Mouse (Mus musculus): ENCODE data around the gene Ttc16. TPM values are rescaled to one million over a fixed set of nuclear protein-coding genes. Genes with fewer than 3 reads are reported as not detected.

Gene Ttc16
- polyA plus RNA-seq, 1 experiment from 2014 or later = 0.22 TPM

DNA sequence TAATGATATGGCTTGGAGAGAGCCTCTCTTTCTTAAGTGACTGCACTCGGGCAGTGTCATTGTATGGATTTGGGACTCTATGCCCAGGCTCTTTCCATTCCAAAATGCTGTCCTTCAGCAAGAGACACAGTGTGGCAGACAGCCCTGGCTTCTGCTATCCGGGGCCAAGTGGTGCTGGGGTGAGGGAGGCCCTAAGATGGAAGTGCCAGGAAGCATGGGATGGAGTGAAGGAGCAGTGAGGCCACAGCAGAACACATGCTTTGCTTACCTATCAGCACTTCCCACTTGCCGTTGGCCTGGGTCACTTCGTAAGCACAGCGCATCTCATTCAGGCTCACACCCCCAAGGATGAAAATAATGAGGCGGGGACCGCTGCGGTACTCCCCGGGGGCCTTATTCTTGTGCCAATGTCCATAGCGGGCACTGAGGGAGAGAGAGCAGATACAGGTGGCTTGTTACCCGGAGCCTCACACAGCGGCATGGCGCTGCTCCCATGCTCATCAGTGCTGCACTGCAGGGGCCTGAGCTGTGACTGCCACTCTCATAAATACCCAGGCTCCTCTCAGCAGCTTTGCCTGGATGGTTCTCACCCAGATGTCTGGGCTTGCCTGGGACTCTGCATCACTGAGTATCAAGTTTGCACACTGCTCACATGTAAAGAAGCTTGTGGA, 20.4 kb upstream of the Ttc16 start:
- H3K27ac ChIP-seq (replicated peaks in 1 of 2; ENCODE audit: control insufficient read depth in 1 of 2, insufficient read depth in 1 of 2, low read depth in 2 of 2, low read length in 2 of 2) = no peak overlapping the region
- peaks cover 13 to 26% of the 10 kb centered on the region in 2 experiments for H3K4me1 ChIP-seq (ENCODE audit: control insufficient read depth in 2 of 2, insufficient read depth in 2 of 2, low read length in 2 of 2)
- H3K36me3 ChIP-seq (ENCODE audit: control insufficient read depth, insufficient read depth, low read length) = peaks cover 64% of the 10 kb centered on the region
- 79% methylated on average over 13 of the region's 13 CpGs for WGBS
- no peak overlapping the region for H3K4me2 ChIP-seq (ENCODE audit: low read length)
- no peak overlapping the region for H3K4me3 ChIP-seq (ENCODE audit: control insufficient read depth in 1 of 2, insufficient read depth in 1 of 2, low read depth in 1 of 2, low read length in 2 of 2)
- no peak for ATAC-seq (ENCODE audit: insufficient number of reproducible peaks, insufficient read depth, low FRiP score, low read depth)
- no peak overlapping the region for H3K9ac ChIP-seq (ENCODE audit: low read length)
- no peaks in the 10 kb centered on the region for H3K27me3 ChIP-seq (ENCODE audit: control insufficient read depth, insufficient read depth, low read length)
- no peaks in the 10 kb centered on the region for H3K9me3 ChIP-seq (ENCODE audit: control insufficient read depth, low read length)

DNA sequence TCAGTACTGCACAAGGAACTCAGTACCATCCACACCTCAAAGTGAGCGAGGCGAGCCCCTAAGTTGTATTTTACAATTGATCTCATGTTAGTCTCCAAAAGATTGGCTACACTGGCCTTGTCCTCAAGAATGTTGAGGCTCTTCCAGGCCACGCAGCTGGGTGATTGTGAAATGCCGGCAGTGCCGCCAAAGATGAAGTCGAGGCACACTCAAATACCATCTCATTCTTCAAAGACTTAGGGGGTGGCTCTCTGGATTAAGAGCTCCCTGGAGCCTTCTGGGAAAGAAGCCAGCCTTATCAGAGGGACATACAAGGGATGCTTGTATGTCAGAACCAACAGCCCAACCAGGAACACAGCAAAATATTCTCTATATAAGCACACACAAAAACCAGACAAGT, 15.9 kb upstream of the Ttc16 start:
- 0 out of 2 replicates have a peak, but pooled peaks have one; percentile 14 for ATAC-seq (ENCODE audit: insufficient number of reproducible peaks, insufficient read depth, low FRiP score, low read depth)
- no peak overlapping the region for H3K27ac ChIP-seq (replicated peaks in 1 of 2; ENCODE audit: control insufficient read depth in 1 of 2, insufficient read depth in 1 of 2, low read depth in 2 of 2, low read length in 2 of 2)
- 0 out of 4 replicates have a peak, but pooled peaks cover 3 to 7% of the 10 kb centered on the region in 2 experiments for H3K4me1 ChIP-seq (ENCODE audit: control insufficient read depth in 2 of 2, insufficient read depth in 2 of 2, low read length in 2 of 2)
- no peak overlapping the region for H3K4me3 ChIP-seq (ENCODE audit: control insufficient read depth in 1 of 2, insufficient read depth in 1 of 2, low read depth in 1 of 2, low read length in 2 of 2)
- no peak overlapping the region for H3K9ac ChIP-seq (ENCODE audit: low read length)
- H3K4me2 ChIP-seq (ENCODE audit: low read length) = no peak overlapping the region
- H3K9me3 ChIP-seq (ENCODE audit: control insufficient read depth, low read length) = no peaks in the 10 kb centered on the region
- peaks cover 29% of the 10 kb centered on the region for H3K36me3 ChIP-seq (ENCODE audit: control insufficient read depth, insufficient read depth, low read length)
- 54% methylated on average over 6 of the region's 6 CpGs for WGBS
- H3K27me3 ChIP-seq (ENCODE audit: control insufficient read depth, insufficient read depth, low read length) = no peaks in the 10 kb centered on the region

DNA sequence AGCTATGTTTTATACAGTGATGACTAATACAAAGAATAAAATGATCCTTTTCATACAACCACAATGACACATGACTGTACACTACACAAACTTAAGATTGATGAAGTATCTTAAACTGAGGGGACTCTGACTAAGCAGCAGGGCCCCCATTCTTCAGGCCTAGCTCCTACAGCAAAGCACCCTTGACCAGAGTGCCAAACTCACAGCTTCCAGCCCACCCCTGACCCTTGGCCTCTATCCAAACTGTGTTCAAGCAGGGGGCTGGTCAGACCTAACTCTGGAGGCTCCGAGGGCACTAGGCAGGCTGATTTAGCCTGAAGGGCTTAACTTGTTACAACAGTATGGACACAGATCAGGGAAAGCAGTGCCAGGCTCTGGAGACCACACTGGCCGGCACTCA, 13.1 kb upstream of the Ttc16 start:
- H3K4me1 ChIP-seq (ENCODE audit: control insufficient read depth in 2 of 2, insufficient read depth in 2 of 2, low read length in 2 of 2) = peaks cover 6 to 11% of the 10 kb centered on the region in 2 experiments; a peak in 3 of 4 replicates
- 30% methylated on average over 2 of the region's 2 CpGs for WGBS
- H3K9me3 ChIP-seq (ENCODE audit: control insufficient read depth, low read length) = no peaks in the 10 kb centered on the region
- H3K27ac ChIP-seq (replicated peaks in 1 of 2; ENCODE audit: control insufficient read depth in 1 of 2, insufficient read depth in 1 of 2, low read depth in 2 of 2, low read length in 2 of 2) = no peak overlapping the region
- peaks cover 9% of the 10 kb centered on the region for H3K36me3 ChIP-seq (ENCODE audit: control insufficient read depth, insufficient read depth, low read length)
- no peak for ATAC-seq (ENCODE audit: insufficient number of reproducible peaks, insufficient read depth, low FRiP score, low read depth)
- no peaks in the 10 kb centered on the region for H3K27me3 ChIP-seq (ENCODE audit: control insufficient read depth, insufficient read depth, low read length)
- H3K9ac ChIP-seq (ENCODE audit: low read length) = no peak overlapping the region
- no peak overlapping the region for H3K4me2 ChIP-seq (ENCODE audit: low read length)
- H3K4me3 ChIP-seq (ENCODE audit: control insufficient read depth in 1 of 2, insufficient read depth in 1 of 2, low read depth in 1 of 2, low read length in 2 of 2) = no peak overlapping the region

DNA sequence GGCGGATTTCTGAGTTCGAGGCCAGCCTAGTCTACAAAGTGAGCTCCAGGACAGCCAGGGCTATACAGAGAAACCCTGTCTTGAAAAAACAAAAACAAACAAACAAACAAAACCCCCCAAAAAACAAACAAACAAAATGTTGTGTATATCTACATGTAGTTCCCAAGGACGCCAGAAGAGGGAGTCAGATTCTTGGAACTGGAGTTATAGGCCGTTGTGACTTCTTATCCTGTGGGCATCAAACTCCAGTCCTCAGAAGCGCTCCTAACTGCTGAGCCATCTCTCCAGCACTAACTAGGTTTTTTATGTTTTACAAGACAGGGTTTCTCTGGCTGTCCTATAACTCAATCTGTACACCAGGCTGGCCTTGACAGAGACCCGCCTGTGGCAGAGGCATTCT, 11.7 kb upstream of the Ttc16 start:
- Histone ChIP-seq H3K27ac (replicated peaks in 1 of 2; ENCODE audit: control insufficient read depth in 1 of 2, insufficient read depth in 1 of 2, low read depth in 2 of 2, low read length in 2 of 2) (no peak overlapping the region), H3K4me2 (ENCODE audit: low read length) (no peak overlapping the region), H3K36me3 (ENCODE audit: control insufficient read depth, insufficient read depth, low read length) (peaks cover 9% of the 10 kb centered on the region), H3K27me3 (ENCODE audit: control insufficient read depth, insufficient read depth, low read length) (no peaks in the 10 kb centered on the region), H3K4me1 (ENCODE audit: control insufficient read depth in 2 of 2, insufficient read depth in 2 of 2, low read length in 2 of 2) (peaks cover 6 to 11% of the 10 kb centered on the region in 2 experiments; a peak in 3 of 4 replicates), H3K9me3 (ENCODE audit: control insufficient read depth, low read length) (no peaks in the 10 kb centered on the region), H3K4me3 (ENCODE audit: control insufficient read depth in 1 of 2, insufficient read depth in 1 of 2, low read depth in 1 of 2, low read length in 2 of 2) (no peak overlapping the region), H3K9ac (ENCODE audit: low read length) (no peak overlapping the region)
- WGBS = 60% methylated on average over 6 of the region's 6 CpGs
- ATAC-seq (ENCODE audit: insufficient number of reproducible peaks, insufficient read depth, low FRiP score, low read depth) = no peak

DNA sequence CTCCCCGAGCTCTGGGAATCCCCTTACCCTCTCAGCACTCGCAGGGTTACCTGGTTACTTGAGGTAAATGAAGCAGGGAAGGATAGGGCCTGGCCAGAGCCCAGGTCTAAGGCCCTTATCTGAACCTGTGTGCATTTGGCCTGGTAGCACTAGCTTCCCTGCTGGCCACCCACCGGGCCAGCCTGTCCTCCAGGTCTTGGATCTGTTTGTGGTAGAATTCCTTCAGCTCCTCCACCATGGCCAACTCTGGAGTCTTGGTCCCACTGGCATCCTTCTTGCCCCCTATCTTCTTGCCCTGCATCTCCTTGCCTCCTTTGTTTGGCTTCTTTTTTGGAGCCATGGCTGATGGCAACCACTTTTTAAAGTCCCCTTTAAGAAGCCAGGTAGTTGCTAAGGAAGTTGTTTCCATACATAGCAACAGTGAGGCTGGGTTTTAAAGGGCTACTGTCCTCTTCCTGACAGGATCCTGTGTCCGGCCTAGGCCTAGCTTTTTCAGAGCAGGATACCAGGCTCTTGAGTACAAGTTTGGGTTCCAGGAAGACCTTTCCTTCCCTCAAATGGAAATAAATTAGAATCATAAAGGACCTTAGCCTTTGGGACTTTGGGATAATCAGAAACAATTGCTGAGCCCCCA, 8.7 kb upstream of the Ttc16 start, which contains the start of gene Cfap157:
Gene Cfap157, minus strand, starts transcription at position 381 of the 634 bp plus-strand sequence.
- no peaks in the 10 kb centered on the region for H3K27me3 ChIP-seq (ENCODE audit: control insufficient read depth, insufficient read depth, low read length)
- WGBS = 41% methylated on average over 4 of the region's 4 CpGs
- peak within 1 kb of the TSS; percentile 30; the same call in 1 of the 2 replicates for H3K9ac ChIP-seq (ENCODE audit: low read length)
- no peak for ATAC-seq (ENCODE audit: insufficient number of reproducible peaks, insufficient read depth, low FRiP score, low read depth)
- peaks cover 2% of the 10 kb centered on the region for H3K36me3 ChIP-seq (ENCODE audit: control insufficient read depth, insufficient read depth, low read length)
- no peak within 1 kb of the TSS for H3K4me3 ChIP-seq (ENCODE audit: control insufficient read depth in 1 of 2, insufficient read depth in 1 of 2, low read depth in 1 of 2, low read length in 2 of 2)
- H3K9me3 ChIP-seq (ENCODE audit: control insufficient read depth, low read length) = no peaks in the 10 kb centered on the region
- peak within 1 kb of the TSS in 1 of 2 experiments; percentile 12; a peak in 1 of 4 replicates for H3K27ac ChIP-seq (replicated peaks in 1 of 2; ENCODE audit: control insufficient read depth in 1 of 2, insufficient read depth in 1 of 2, low read depth in 2 of 2, low read length in 2 of 2)
- H3K4me1 ChIP-seq (ENCODE audit: control insufficient read depth in 2 of 2, insufficient read depth in 2 of 2, low read length in 2 of 2) = peaks cover 3 to 4% of the 10 kb centered on the region in 2 experiments; a peak in 3 of 4 replicates
- peak within 1 kb of the TSS; percentile 40; the same call in 1 of the 2 replicates for H3K4me2 ChIP-seq (ENCODE audit: low read length)

DNA sequence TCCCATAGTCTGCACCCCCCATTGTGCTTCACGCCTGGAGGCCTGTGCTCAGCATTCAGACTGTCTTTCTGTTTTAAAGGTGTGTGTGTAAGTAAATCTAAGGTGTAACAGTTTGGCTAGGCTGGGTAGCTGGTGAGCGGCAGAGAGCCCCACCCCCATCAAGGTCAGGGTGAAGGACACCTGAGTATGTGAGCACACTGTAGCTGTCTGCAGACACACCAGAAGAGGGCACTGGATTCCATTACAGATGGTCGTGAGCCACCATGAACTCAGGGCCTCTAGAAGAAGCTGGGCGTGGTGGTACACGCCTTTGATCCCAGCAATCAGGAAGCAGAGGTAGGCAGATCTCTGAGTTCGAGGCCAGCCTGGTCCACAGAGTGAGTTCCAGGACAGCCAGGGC, 6.3 kb upstream of the Ttc16 start:
- no peak overlapping the region for H3K4me2 ChIP-seq (ENCODE audit: low read length)
- 72% methylated on average over 6 of the region's 6 CpGs for WGBS
- H3K27me3 ChIP-seq (ENCODE audit: control insufficient read depth, insufficient read depth, low read length) = no peaks in the 10 kb centered on the region
- no peak for ATAC-seq (ENCODE audit: insufficient number of reproducible peaks, insufficient read depth, low FRiP score, low read depth)
- no peak overlapping the region for H3K9ac ChIP-seq (ENCODE audit: low read length)
- no peak overlapping the region for H3K4me3 ChIP-seq (ENCODE audit: control insufficient read depth in 1 of 2, insufficient read depth in 1 of 2, low read depth in 1 of 2, low read length in 2 of 2)
- H3K27ac ChIP-seq (replicated peaks in 1 of 2; ENCODE audit: control insufficient read depth in 1 of 2, insufficient read depth in 1 of 2, low read depth in 2 of 2, low read length in 2 of 2) = no peak overlapping the region
- no peaks in the 10 kb centered on the region for H3K36me3 ChIP-seq (ENCODE audit: control insufficient read depth, insufficient read depth, low read length)
- H3K9me3 ChIP-seq (ENCODE audit: control insufficient read depth, low read length) = no peaks in the 10 kb centered on the region
- peaks cover 3 to 4% of the 10 kb centered on the region in 2 experiments; a peak in 3 of 4 replicates for H3K4me1 ChIP-seq (ENCODE audit: control insufficient read depth in 2 of 2, insufficient read depth in 2 of 2, low read length in 2 of 2)

DNA sequence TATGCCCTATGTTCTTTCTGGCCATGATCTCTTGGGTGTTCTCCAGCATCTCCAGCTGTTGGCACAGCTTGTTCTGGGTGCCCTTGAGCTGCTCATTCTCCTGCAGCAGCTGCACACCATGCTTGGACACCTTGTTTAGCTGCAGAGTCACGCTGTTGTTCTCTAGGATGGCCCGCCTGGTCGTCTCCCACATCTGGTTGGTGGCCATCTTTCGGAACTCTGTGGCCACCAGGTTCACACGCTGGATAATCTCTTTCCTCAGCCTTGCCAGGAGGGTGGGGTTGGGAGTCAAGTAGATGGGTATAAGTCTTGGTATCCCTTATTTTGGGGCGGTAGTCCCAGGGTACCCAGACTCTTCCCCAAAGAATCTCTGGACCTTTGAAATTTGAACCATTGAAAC, 4.3 kb upstream of the Ttc16 start:
- WGBS = 86% methylated on average over 6 of the region's 6 CpGs
- no peaks in the 10 kb centered on the region for H3K36me3 ChIP-seq (ENCODE audit: control insufficient read depth, insufficient read depth, low read length)
- ATAC-seq (ENCODE audit: insufficient number of reproducible peaks, insufficient read depth, low FRiP score, low read depth) = no peak
- no peak overlapping the region for H3K4me2 ChIP-seq (ENCODE audit: low read length)
- H3K9ac ChIP-seq (ENCODE audit: low read length) = no peak overlapping the region
- no peak overlapping the region for H3K27ac ChIP-seq (replicated peaks in 1 of 2; ENCODE audit: control insufficient read depth in 1 of 2, insufficient read depth in 1 of 2, low read depth in 2 of 2, low read length in 2 of 2)
- no peaks in the 10 kb centered on the region for H3K9me3 ChIP-seq (ENCODE audit: control insufficient read depth, low read length)
- no peak overlapping the region for H3K4me3 ChIP-seq (ENCODE audit: control insufficient read depth in 1 of 2, insufficient read depth in 1 of 2, low read depth in 1 of 2, low read length in 2 of 2)
- H3K27me3 ChIP-seq (ENCODE audit: control insufficient read depth, insufficient read depth, low read length) = no peaks in the 10 kb centered on the region
- H3K4me1 ChIP-seq (ENCODE audit: control insufficient read depth in 2 of 2, insufficient read depth in 2 of 2, low read length in 2 of 2) = peaks cover 10 to 13% of the 10 kb centered on the region in 2 experiments

Measured in heart, embryonic 14.5 days (tissue).